Mouse (Mus musculus): Measurements from ENCODE around the gene Slc30a2.

The Slc30a2 gene

GRCm38 (mm10) chr4:134401181-134401661 lies 58.2 kb downstream of the Slc30a2 start:
- DNase-seq (ENCODE audit: low spot score): peak; percentile 47

GRCm38 (mm10) chr4:134401856-134402570 lies 59.0 kb downstream of the Slc30a2 start:
- DNase-seq (ENCODE audit: low spot score): no peak

DNA sequence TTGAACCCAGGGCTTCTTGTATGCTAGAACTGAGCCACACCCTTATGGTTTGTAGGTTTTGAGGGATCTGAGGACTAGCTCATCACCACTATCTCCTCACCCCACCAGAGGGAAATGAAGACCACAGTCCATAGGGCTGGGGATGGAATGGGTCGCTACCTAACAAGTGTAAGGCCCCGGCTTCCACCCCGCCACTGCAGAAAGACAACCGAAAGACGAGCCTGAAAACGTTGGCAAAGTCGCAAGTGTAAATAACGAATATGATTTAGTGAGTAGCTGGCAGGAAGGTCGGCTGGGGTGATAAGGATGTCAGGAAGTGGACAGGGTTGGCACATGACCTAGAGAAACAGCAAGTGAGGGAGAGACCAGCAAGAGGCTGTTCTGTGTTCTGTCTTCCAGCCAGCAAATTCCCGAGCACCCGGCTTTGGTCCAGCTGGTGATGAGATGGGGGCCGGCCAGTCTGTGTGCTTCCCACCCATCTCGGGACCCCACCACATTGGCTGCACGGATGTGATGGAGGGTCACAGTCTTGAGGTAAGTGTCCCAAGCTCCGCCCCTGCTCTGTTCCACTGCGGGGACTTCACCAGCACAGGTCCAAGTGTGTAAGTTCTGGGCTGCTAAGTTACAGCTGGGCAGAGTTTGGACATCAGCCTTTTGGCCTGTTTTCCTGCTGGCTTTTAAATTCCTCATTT lies 59.7 kb downstream of the Slc30a2 start:
- DNase-seq (ENCODE audit: low spot score): peak; percentile 52

- DNase-seq (ENCODE audit: low spot score): no peak
Observed at GRCm38 (mm10) chr4:134403721-134404120, 60.7 kb downstream of the Slc30a2 start.

All from ovary, postnatal 36 days (tissue).